Mouse (Mus musculus) lung, postnatal 0 days (tissue): ENCODE results near the gene Tprn.
A peak's percentile ranks its signal among the peaks of the same experiment; 100 is the strongest.

Source experiments
- CTCF ChIP-seq: IDR thresholded peaks from 2 replicates; pipeline ENCODE4 v1.5.1; 2016; ENCODE audit warnings: antibody characterized with exemption, mild to moderate bottlenecking
- EP300 ChIP-seq: IDR thresholded peaks from 2 replicates; pipeline ENCODE4 v1.6.1; 2016; ENCODE audit warnings: antibody characterized with exemption, mild to moderate bottlenecking, control low read depth

GRCm38 (mm10) chr2:25228431-25228889 lies 34.0 kb upstream of the Tprn start:
- peak; percentile 78 for TF ChIP-seq CTCF
- TF ChIP-seq EP300 = peak; percentile 87; the same call in 1 of the 2 replicates
